Mouse (Mus musculus) kidney, postnatal 0 days (tissue): ENCODE data around the gene Mfap1a. TPM values are rescaled to one million over a fixed set of nuclear protein-coding genes. Genes with fewer than 3 reads are reported as not detected.
"Not testable (repeated sequence)": the region's sequence is repeated elsewhere in the genome, so short reads cannot be mapped to it uniquely, and the experiment has no call there.

Source experiments
- ATAC-seq: fragments of 200-750 bp; cut with Nextera tagmentation; replicated peaks from 2 replicates; pipeline ENCODE4 v1.8.0; 2017; ENCODE audit warnings: low read depth, moderate number of reproducible peaks, moderate TSS enrichment, moderate library complexity; ENCODE audit not compliant: low FRiP score
- DNase-seq: peaks from one replicate; pipeline ENCODE4 v3.0.0-alpha.2; 2016; ENCODE audit warnings: low spot score
- H3K27ac ChIP-seq: fragments of 300-500 bp; sonication (generic); 2 replicates; pipeline ENCODE4 v1.5.1; 2014; ENCODE audit warnings: mild to moderate bottlenecking
- H3K27me3 ChIP-seq: fragments of 300-500 bp; sonication (generic); 2 replicates; pipeline ENCODE4 v1.6.1; 2014; ENCODE audit warnings: low read length, mixed read lengths; ENCODE audit not compliant: insufficient read depth
- H3K36me3 ChIP-seq: fragments of 300-500 bp; sonication (generic); 2 replicates; pipeline ENCODE4 v1.6.1; 2014; ENCODE audit warnings: low read length, mixed read lengths; ENCODE audit not compliant: insufficient read depth
- H3K4me1 ChIP-seq: fragments of 300-500 bp; sonication (generic); replicated peaks from 2 replicates; pipeline ENCODE4 v1.6.1; 2014; ENCODE audit warnings: antibody characterized with exemption, low read length, mixed read lengths; ENCODE audit not compliant: insufficient read depth
- H3K4me2 ChIP-seq: fragments of 300-500 bp; sonication (generic); 2 replicates; pipeline ENCODE4 v1.6.1; 2014; ENCODE audit warnings: mild to moderate bottlenecking, low read length, moderate library complexity, mixed read lengths
- H3K4me3 ChIP-seq: fragments of 300-500 bp; sonication (generic); replicated peaks from 2 replicates; pipeline ENCODE4 v1.5.1; 2014; ENCODE audit warnings: low read depth, low read length
- H3K9ac ChIP-seq: fragments of 300-500 bp; sonication (generic); 2 replicates; pipeline ENCODE4 v1.6.1; 2014; ENCODE audit warnings: low read depth, low read length
- H3K9me3 ChIP-seq: fragments of 300-500 bp; sonication (generic); replicated peaks from 2 replicates; pipeline ENCODE4 v1.6.1; 2016; ENCODE audit warnings: low read length, inconsistent platforms, mixed read lengths
- CTCF ChIP-seq: IDR thresholded peaks from 2 replicates; pipeline ENCODE4 v1.5.1; 2016; ENCODE audit warnings: antibody characterized with exemption, low read depth, mild to moderate bottlenecking, moderate library complexity
- WGBS: fragments of 180-500 bp; shearing (Covaris S2); extraction: QIAGEN DNeasy Blood & Tissue Kit; methylation state at CpG from one replicate; pipeline ENCODE4 v1.1.7; 2014; 5-methylcytosine and 5-hydroxymethylcytosine counted together
- polyA plus RNA-seq: library from polyadenylated mRNA; unstranded; fragments of >200 nt; fragmentation: Nextera tagmentation; extraction: Ambion mirVana; gene quantifications from 2 replicates; pipeline ENCODE4 v1.2.1, GENCODE M21; 2015

Gene Mfap1a
- polyA plus RNA-seq = 16.6 and 18.8 TPM in 2 replicates

DNA sequence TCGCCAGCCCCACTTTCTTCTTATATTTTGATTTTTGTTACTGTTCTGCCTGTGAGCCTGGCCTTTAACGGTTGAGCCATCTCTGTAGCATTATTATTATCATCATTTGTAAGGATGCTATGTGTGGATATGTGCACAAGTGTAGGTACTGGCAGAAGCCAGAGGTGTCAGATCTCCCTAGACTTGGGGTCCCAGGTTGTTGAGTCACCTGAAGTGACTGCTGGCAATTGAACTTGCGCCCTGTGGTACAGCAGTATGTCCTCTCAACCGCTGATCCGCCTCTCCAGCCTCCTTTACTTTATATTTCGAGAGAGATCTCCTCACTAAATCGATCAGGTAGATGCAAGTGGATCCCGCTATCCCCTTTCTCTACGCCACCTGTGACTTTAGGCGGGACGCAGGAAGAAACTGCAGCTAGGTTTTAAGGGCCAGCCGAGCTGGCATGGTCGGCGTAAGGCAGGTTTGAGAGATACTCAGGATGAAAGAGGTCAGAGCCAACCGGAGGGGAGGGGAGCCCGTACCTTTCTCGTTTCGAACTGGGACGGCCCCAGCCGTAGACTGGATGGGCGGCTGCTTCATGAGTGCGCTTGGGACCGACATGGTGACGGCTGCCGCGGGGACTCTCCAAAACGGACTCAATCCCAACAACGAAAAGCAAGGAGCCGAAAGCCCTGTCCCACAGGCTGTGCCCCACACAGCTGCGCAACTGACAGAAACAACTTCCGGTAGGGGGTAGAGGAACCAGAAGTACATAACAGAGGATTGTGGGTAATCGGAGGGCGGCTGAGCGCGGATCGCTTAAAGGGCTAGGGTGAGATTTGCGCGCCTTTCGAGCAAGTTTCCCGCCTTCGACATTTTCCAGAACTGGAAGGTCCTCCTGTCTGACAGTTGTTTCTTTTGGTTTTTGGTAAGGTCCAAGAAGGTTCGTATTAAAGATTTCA is at the start of gene Mfap1a, which contains the start of gene Wdr76:
TSS of gene Mfap1a (minus strand) at position 724 of the 941 bp plus-strand sequence.
TSS of gene Wdr76 (plus strand) at position 782 of the 941 bp plus-strand sequence.
- not testable (repeated sequence) for H3K4me1 ChIP-seq, H3K27me3 ChIP-seq, H3K9me3 ChIP-seq, H3K36me3 ChIP-seq
- peak; percentile 91 for ATAC-seq
- H3K27ac ChIP-seq = peak within 1 kb of the TSS; percentile 76
- peak within 1 kb of the TSS; percentile 54 for H3K4me2 ChIP-seq
- peak within 1 kb of the TSS; percentile 55 for H3K4me3 ChIP-seq
- TF ChIP-seq CTCF = peak; percentile 23; the same call in 1 of the 2 replicates
- DNase-seq = peak; percentile 98
- WGBS = 3% methylated on average over 38 of the region's 42 CpGs
- H3K9ac ChIP-seq = peak within 1 kb of the TSS; percentile 71

DNA sequence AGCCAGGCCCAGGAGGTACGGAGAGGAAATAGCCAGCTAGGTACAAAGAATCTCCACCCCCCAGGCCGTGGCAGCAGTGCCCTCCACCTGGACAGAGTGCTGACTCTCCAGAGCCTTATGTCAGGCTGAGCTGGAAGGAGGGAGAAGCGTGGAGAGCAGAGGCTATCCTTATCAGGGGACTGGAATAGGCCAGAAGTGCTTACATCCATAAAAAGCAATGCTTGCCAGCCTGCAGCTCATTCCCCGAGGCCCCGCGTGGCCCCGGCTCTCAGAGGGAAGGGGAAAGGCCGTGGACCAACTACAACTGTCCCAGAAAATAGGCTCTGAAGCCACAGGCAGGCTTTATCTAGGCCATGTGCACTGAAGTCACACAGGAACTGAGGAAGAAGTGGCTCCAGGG is 44.8 kb upstream of the Mfap1a start:
- ATAC-seq = no peak
- no peaks in the 10 kb centered on the region for H3K4me1 ChIP-seq
- no peak overlapping the region for H3K9ac ChIP-seq
- no peak overlapping the region for H3K4me3 ChIP-seq
- no peak overlapping the region for H3K27ac ChIP-seq
- TF ChIP-seq CTCF = no peak
- no peaks in the 10 kb centered on the region for H3K9me3 ChIP-seq
- WGBS = 85% methylated on average over 8 of the region's 8 CpGs
- H3K36me3 ChIP-seq = no peaks in the 10 kb centered on the region
- H3K27me3 ChIP-seq = no peaks in the 10 kb centered on the region
- DNase-seq = no peak
- H3K4me2 ChIP-seq = no peak overlapping the region

DNA sequence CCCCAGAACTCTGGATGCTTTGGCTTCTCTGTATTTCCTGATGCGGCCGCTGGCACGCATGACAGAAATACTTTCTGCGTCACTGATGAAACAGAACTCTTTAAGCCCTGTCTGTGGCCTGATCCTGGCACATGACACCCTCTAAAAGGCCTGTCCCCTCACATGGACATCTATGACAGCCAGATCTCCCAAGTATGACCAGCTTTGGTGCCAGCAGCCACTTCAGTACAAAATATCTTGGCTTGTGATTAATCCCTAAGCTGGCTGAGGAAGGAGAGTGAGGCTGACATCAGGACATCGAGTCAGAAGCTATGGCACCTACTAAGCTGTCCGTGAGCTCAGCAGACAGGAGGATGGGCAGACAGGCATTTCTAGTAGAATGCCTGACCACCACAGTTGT is 43.2 kb upstream of the Mfap1a start:
- H3K4me2 ChIP-seq = no peak overlapping the region

DNA sequence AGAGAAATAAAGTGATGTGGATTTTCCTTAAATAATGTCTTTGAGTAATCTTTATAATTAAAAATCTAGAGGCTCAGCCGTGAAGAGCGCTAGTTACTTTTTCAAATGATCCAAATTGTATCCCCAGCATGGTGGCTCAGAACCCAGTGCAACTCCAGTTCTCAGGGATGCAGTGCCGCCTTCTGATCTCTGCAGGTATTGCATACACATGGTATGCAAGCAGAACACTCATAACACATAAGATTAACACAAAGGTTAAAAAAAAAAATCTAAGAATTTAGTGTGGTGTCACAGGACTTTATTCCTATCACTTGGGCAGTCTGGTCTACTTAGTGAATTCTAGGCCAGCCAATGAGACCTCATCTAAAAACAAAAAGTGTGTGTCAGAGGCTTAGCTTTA is 38.4 kb upstream of the Mfap1a start:
- no peak overlapping the region for H3K9ac ChIP-seq
- no peak for DNase-seq
- H3K4me3 ChIP-seq = no peak overlapping the region
- no peak overlapping the region for H3K4me2 ChIP-seq
- no peaks in the 10 kb centered on the region for H3K9me3 ChIP-seq
- H3K27ac ChIP-seq = no peak overlapping the region
- H3K36me3 ChIP-seq = peaks cover 8% of the 10 kb centered on the region; the same call in 1 of the 2 replicates
- H3K27me3 ChIP-seq = no peaks in the 10 kb centered on the region
- H3K4me1 ChIP-seq = no peaks in the 10 kb centered on the region
- TF ChIP-seq CTCF = peak; percentile 25; the same call in 1 of the 2 replicates
- no peak for ATAC-seq
- WGBS = 96% methylated on average over 3 of the region's 3 CpGs

More for the DNA sequence above, 43.2 kb upstream of the Mfap1a start:
- Histone ChIP-seq H3K9ac (no peak overlapping the region), H3K9me3 (no peaks in the 10 kb centered on the region), H3K27me3 (no peaks in the 10 kb centered on the region), H3K4me1 (no peaks in the 10 kb centered on the region), H3K36me3 (no peaks in the 10 kb centered on the region), H3K27ac (no peak overlapping the region), H3K4me3 (no peak overlapping the region)
- WGBS = 92% methylated on average over 6 of the region's 6 CpGs
- ATAC-seq = no peak
- TF ChIP-seq CTCF = no peak
- no peak for DNase-seq

DNA sequence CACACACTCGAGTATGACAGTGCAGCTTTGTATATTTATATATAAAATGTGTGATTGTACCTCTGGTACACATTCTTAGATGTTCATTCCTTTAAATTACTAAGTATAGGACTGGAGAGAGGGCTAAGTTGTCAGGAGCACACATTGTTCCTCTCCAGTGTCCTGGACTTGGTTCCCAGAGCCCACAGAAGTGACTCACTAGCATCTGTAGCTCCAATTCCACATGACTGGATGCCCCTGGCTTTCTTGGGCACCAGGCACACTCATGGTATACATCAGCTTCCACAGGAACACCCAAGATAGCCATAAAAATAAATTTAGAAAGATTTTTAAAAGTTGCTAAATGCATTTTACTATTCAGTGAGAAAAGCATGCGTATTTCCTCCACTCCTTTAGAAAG is 18.6 kb upstream of the Mfap1a start:
- H3K36me3 ChIP-seq = no peaks in the 10 kb centered on the region; the same call in 1 of the 2 replicates
- TF ChIP-seq CTCF = no peak
- H3K4me2 ChIP-seq = no peak overlapping the region
- DNase-seq (no peak), ATAC-seq (no peak)
- H3K4me3 ChIP-seq = no peak overlapping the region
- 88% methylated on average over 2 of the region's 2 CpGs for WGBS
- H3K27me3 ChIP-seq = no peaks in the 10 kb centered on the region
- no peak overlapping the region for H3K27ac ChIP-seq
- no peaks in the 10 kb centered on the region for H3K4me1 ChIP-seq
- no peak overlapping the region for H3K9ac ChIP-seq
- H3K9me3 ChIP-seq = no peaks in the 10 kb centered on the region

DNA sequence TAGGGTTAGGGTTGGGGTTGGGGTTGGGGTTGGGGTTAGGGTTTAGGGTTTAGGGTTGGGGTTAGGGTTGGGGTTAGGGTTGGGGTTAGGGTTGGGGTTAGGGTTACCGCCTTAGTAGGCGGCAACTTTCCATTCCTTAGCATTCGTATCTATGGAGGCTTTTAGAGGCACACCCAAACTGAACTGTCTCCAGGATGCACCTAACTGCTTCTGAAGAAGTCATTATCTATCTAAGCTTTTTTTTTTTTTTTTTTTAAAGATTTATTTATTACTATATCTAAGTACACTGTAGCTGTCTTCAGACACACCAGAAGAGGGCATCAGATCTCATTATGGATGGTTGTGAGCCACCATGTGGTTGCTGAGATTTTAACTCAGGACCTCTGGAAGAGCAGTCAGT is 16.4 kb upstream of the Mfap1a start:
- WGBS = 94% methylated on average over 3 of the region's 3 CpGs
- H3K9me3 ChIP-seq, H3K9ac ChIP-seq, H3K4me1 ChIP-seq, H3K36me3 ChIP-seq, H3K4me3 ChIP-seq, ATAC-seq, DNase-seq, H3K27me3 ChIP-seq, H3K4me2 ChIP-seq, H3K27ac ChIP-seq: not testable (repeated sequence)
